Mouse (Mus musculus) urinary bladder, adult 18-20 months (tissue): ENCODE data around the gene F2rl2.

ENCODE experiments used
- DNase-seq, 2 experiments: peaks; one replicate each; pipeline ENCODE4 v3.0.0; 2022; ENCODE audit warnings: low spot score in 2 of 2, mixed read lengths in 2 of 2

Gene F2rl2

GRCm38 (mm10) chr13:95703376-95703775 lies 6.7 kb downstream of the F2rl2 start:
- DNase-seq: no peak

- peak in 1 of 2 experiments; percentile 11 for DNase-seq
These were observed 8.9 kb downstream of the F2rl2 start for GRCm38 (mm10) chr13:95705589-95705988.

- DNase-seq: no peak
These were observed 15.4 kb downstream of the F2rl2 start for GRCm38 (mm10) chr13:95712054-95712453.

- no peak for DNase-seq
These were observed 16.1 kb downstream of the F2rl2 start for GRCm38 (mm10) chr13:95712570-95713268.

- DNase-seq: no peak
These were observed 17.8 kb downstream of the F2rl2 start for GRCm38 (mm10) chr13:95714271-95714975.

GRCm38 (mm10) chr13:95715356-95715755 lies 18.7 kb downstream of the F2rl2 start:
- no peak for DNase-seq

- peak; percentile 42 to 49 for DNase-seq
These were observed 22.9 kb downstream of the F2rl2 start for GRCm38 (mm10) chr13:95719320-95720232.

- no peak for DNase-seq
These were observed 33.8 kb downstream of the F2rl2 start for GRCm38 (mm10) chr13:95730491-95730890.

GRCm38 (mm10) chr13:95739651-95740050 lies 43.0 kb downstream of the F2rl2 start:
- peak in 1 of 2 experiments; percentile 4 for DNase-seq

GRCm38 (mm10) chr13:95741813-95742689 lies 45.4 kb downstream of the F2rl2 start:
- DNase-seq: no peak

- DNase-seq: no peak
These were observed 46.3 kb downstream of the F2rl2 start for GRCm38 (mm10) chr13:95742881-95743466.

- no peak for DNase-seq
These were observed 48.8 kb downstream of the F2rl2 start for GRCm38 (mm10) chr13:95745451-95745850.

GRCm38 (mm10) chr13:95746509-95746908 lies 49.9 kb downstream of the F2rl2 start:
- DNase-seq: peak in 1 of 2 experiments; percentile 14

- no peak for DNase-seq
These were observed 50.4 kb downstream of the F2rl2 start for GRCm38 (mm10) chr13:95747101-95747500.

GRCm38 (mm10) chr13:95747541-95747940 lies 50.9 kb downstream of the F2rl2 start:
- DNase-seq: no peak
